Mouse (Mus musculus) heart, postnatal 14 days (tissue): ENCODE data around the gene Sag. TPM values are rescaled to one million over a fixed set of nuclear protein-coding genes. Genes with fewer than 3 reads are reported as not detected.
A peak's percentile ranks its signal among the peaks of the same experiment; 100 is the strongest.
"Not testable (repeated sequence)": the region's sequence is repeated elsewhere in the genome, so short reads cannot be mapped to it uniquely, and the experiment has no call there.

Experiments used
- DNase-seq, 2 experiments: peaks; one replicate each; pipeline ENCODE4 v3.0.0; 2021 to 2022
- intact Hi-C: fragments of 180-260 bp; cut with DNase I; formaldehyde crosslinking; loops from one replicate; pipeline ENCODE4 v1.15.1; 2025
- total RNA-seq, 2 experiments: library from RNA; stranded (reverse); gene quantifications; 2 replicates each; pipeline ENCODE4 v1.2.3; 2021

Gene Sag
- total RNA-seq, 2 experiments from 2014 or later, result 0.29 to 0.43 TPM

- no peak for DNase-seq
- intact Hi-C loops, result no loop called here
Observed at GRCm38 (mm10) chr1:87813155-87813554, 9.7 kb downstream of the Sag start.

- intact Hi-C loops, result no loop called here
- DNase-seq, result peak in 1 of 2 experiments; percentile 20
Observed at GRCm38 (mm10) chr1:87813681-87814080, 10.2 kb downstream of the Sag start.

GRCm38 (mm10) chr1:87824420-87824995 is 21.0 kb downstream of the Sag start:
- intact Hi-C loops, result no loop called here
- no peak for DNase-seq

GRCm38 (mm10) chr1:87825281-87825680 is 21.8 kb downstream of the Sag start:
- intact Hi-C loops, result no loop called here
- DNase-seq, result no peak

- no peak for DNase-seq
- intact Hi-C loops, result no loop called here
Observed at GRCm38 (mm10) chr1:87825991-87826390, 22.5 kb downstream of the Sag start.

GRCm38 (mm10) chr1:87826474-87826873 is 23.0 kb downstream of the Sag start:
- intact Hi-C loops, result no loop called here
- no peak for DNase-seq

- intact Hi-C loops, DNase-seq: not testable (repeated sequence)
Observed at GRCm38 (mm10) chr1:87827476-87827875, 24.0 kb downstream of the Sag start.

GRCm38 (mm10) chr1:87828185-87828584 is 24.7 kb downstream of the Sag start:
- DNase-seq, result peak; percentile 35 to 39
- intact Hi-C loops, result no loop called here

GRCm38 (mm10) chr1:87828926-87829580 is 25.6 kb downstream of the Sag start:
- intact Hi-C loops, result no loop called here
- no peak for DNase-seq

- DNase-seq, result peak; percentile 38 to 47
- intact Hi-C loops, result no loop called here
Observed at GRCm38 (mm10) chr1:87829621-87830211, 26.2 kb downstream of the Sag start.

GRCm38 (mm10) chr1:87836453-87836852 is 33.0 kb downstream of the Sag start:
- DNase-seq, result no peak
- intact Hi-C loops, result no loop called here

GRCm38 (mm10) chr1:87837018-87837417 is 33.5 kb downstream of the Sag start:
- intact Hi-C loops, result no loop called here
- no peak for DNase-seq

- intact Hi-C loops, result no loop called here
- no peak for DNase-seq
Observed at GRCm38 (mm10) chr1:87840411-87841208, 37.1 kb downstream of the Sag start.

GRCm38 (mm10) chr1:87846801-87847474 is 43.5 kb downstream of the Sag start:
- DNase-seq, result peak; percentile 46 to 58
- intact Hi-C loops, result no loop called here

- intact Hi-C loops, result no loop called here
Observed at GRCm38 (mm10) chr1:87847475-87848168, 44.1 kb downstream of the Sag start.

GRCm38 (mm10) chr1:87848237-87848996 is 44.9 kb downstream of the Sag start:
- DNase-seq, result no peak
- intact Hi-C loops, result no loop called here

More at GRCm38 (mm10) chr1:87847475-87848168, 44.1 kb downstream of the Sag start:
- DNase-seq, result no peak

- intact Hi-C loops, result no loop called here
Observed at GRCm38 (mm10) chr1:87849278-87849677, 45.8 kb downstream of the Sag start.

GRCm38 (mm10) chr1:87851344-87851743 is 47.9 kb downstream of the Sag start:
- no peak for DNase-seq
- intact Hi-C loops, result no loop called here

More at GRCm38 (mm10) chr1:87849278-87849677, 45.8 kb downstream of the Sag start:
- DNase-seq, result no peak
